Mouse (Mus musculus): ENCODE measurements at regions not wholly inside any gene's neighbourhood (a gene's known extent, or its start where the extent isn't known, plus 50 kb on each side); places are given as distances from the start of the nearest gene placed in this dataset.

DNA sequence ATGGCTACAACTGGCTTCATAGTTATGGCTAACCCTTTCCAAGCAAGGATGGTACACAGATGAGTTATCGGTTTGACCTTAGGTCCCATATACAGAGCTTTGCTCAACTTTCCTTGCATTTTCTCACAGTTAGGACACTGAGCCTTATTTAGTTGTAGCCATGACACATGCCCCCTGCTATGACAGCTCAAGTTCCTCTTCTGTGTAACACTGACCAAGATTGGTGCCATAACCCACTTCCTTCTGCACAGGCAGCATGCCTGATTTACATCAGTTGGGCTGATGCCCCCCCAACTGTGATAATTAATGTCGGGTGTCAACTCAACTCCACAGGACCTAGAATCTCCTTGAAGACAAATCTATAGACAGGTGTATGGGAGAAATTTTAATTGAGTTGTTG lies 361.5 kb upstream of the Intu start:
- H3K27me3 ChIP-seq (replicated peaks) = no peaks in the 10 kb centered on the region
- H3K27ac ChIP-seq (ENCODE audit: insufficient read depth, low read depth) = no peak overlapping the region
- in situ Hi-C loops (cut with MboI; ENCODE audit: low pct_ligation_motif_present, low pct_unique_long_range_greater_than_20kb, low sequenced_read_pairs) (no loop called here), dilution Hi-C loops (cut with MboI; ENCODE audit: extremely low pct_ligation_motif_present, extremely low pct_unique_long_range_greater_than_20kb, low sequenced_read_pairs) (no loop called here)
- TF ChIP-seq MAX (IDR thresholded peaks at IDR 0.05; ENCODE audit: low read length) (no peak), PAX5 (IDR thresholded peaks at IDR 0.05; ENCODE audit: low read length) (no peak), KAT2A (IDR thresholded peaks at IDR 0.05; ENCODE audit: insufficient replicate concordance, low read length) (no peak), E2F4 (IDR thresholded peaks at IDR 0.05; ENCODE audit: insufficient replicate concordance, low read depth, low read length) (no peak), NELFE (IDR thresholded peaks at IDR 0.05; ENCODE audit: low read depth, low read length) (no peak), HCFC1 (IDR thresholded peaks at IDR 0.05; ENCODE audit: low read depth, low read length) (no peak), GABPA (IDR thresholded peaks at IDR 0.05; ENCODE audit: insufficient replicate concordance, low read depth, low read length) (no peak)
- H3K9me3 ChIP-seq (replicated peaks; ENCODE audit: low read length) = no peaks in the 10 kb centered on the region
- H3K4me1 ChIP-seq (ENCODE audit: control insufficient read depth in 1 of 2, insufficient read depth in 2 of 2) = 0 out of 4 replicates have a peak, but pooled peaks cover 3 to 4% of the 10 kb centered on the region in 2 experiments
- H3K4me3 ChIP-seq (replicated peaks in 1 of 3; ENCODE audit: low read depth in 2 of 3, low read length in 2 of 3, poor library complexity in 1 of 3) = no peak overlapping the region
- no peaks in the 10 kb centered on the region for H3K36me3 ChIP-seq (replicated peaks in 1 of 2; ENCODE audit: control insufficient read depth in 1 of 2, insufficient read depth in 1 of 2, low read length in 1 of 2)
- DNase-seq (ENCODE audit: extremely low read depth) = no peak
- H3K4me2 ChIP-seq (ENCODE audit: insufficient read depth, low read depth, poor library complexity, severe bottlenecking) = no peak overlapping the region
- no peak overlapping the region for H3K9ac ChIP-seq (ENCODE audit: insufficient read depth, low read depth)
- H3K79me2 ChIP-seq (replicated peaks; ENCODE audit: control insufficient read depth, extremely low read depth, insufficient read depth, poor library complexity, severe bottlenecking) = no peaks in the 10 kb centered on the region

DNA sequence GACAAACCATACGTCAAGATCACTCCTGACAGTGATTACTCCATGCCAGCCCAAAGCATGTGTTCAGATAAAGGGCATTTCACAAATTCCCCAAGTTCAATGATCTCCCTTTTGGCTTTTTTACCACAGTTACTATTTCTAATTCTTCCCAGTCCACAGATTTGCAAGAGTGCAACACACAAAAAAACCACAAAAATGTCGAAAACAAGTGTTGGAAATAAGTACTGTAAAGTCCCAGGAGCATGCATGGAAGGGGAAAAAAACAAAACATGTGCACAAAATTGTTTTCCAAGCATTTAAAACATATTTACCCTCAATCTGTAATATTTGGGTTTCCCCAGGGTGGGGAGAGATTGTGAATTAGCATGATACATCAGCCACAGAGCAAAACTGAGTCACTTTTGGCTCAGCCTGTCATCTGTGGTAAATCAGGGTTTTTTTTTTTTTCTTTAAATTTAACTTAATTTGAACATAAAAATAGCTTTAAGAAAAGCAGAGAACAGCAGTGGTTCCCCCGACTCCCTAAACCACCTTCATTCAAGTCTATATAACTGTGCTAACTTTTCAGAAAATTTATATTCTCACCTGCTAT lies 351.3 kb upstream of the Intu start:
- Histone ChIP-seq H3K4me1 (ENCODE audit: control insufficient read depth in 1 of 2, insufficient read depth in 2 of 2) (peaks cover 6 to 17% of the 10 kb centered on the region in 2 experiments; a peak in 3 of 4 replicates), H3K4me3 (replicated peaks in 1 of 3; ENCODE audit: low read depth in 2 of 3, low read length in 2 of 3, poor library complexity in 1 of 3) (no peak overlapping the region), H3K27ac (ENCODE audit: insufficient read depth, low read depth) (no peak overlapping the region), H3K79me2 (replicated peaks; ENCODE audit: control insufficient read depth, extremely low read depth, insufficient read depth, poor library complexity, severe bottlenecking) (no peaks in the 10 kb centered on the region), H3K9ac (ENCODE audit: insufficient read depth, low read depth) (no peak overlapping the region), H3K27me3 (replicated peaks) (no peaks in the 10 kb centered on the region), H3K9me3 (replicated peaks; ENCODE audit: low read length) (no peaks in the 10 kb centered on the region), H3K36me3 (replicated peaks in 1 of 2; ENCODE audit: control insufficient read depth in 1 of 2, insufficient read depth in 1 of 2, low read length in 1 of 2) (no peaks in the 10 kb centered on the region), H3K4me2 (ENCODE audit: insufficient read depth, low read depth, poor library complexity, severe bottlenecking) (no peak overlapping the region)
- DNase-seq (ENCODE audit: extremely low read depth) = peak; percentile 67
- dilution Hi-C loops (cut with MboI; ENCODE audit: extremely low pct_ligation_motif_present, extremely low pct_unique_long_range_greater_than_20kb, low sequenced_read_pairs) = no loop called here
- TF ChIP-seq BHLHE40 (IDR thresholded peaks at IDR 0.05; ENCODE audit: low read depth, low read length) = peak; percentile 49; the same call in 1 of the 2 replicates
- no peak for TF ChIP-seq ELF1 (IDR thresholded peaks at IDR 0.05; ENCODE audit: low read depth, low read length)
- TF ChIP-seq CHD2 (IDR thresholded peaks at IDR 0.05; ENCODE audit: low read length) = no peak
- TF ChIP-seq SIN3A (IDR thresholded peaks at IDR 0.05; ENCODE audit: low read length) = peak; percentile 27; the same call in 1 of the 2 replicates
- TF ChIP-seq ZNF384 (IDR thresholded peaks at IDR 0.05; ENCODE audit: low read depth, low read length) = peak; percentile 83
- peak; percentile 42; the same call in 1 of the 2 replicates for TF ChIP-seq IRF4 (IDR thresholded peaks at IDR 0.05; ENCODE audit: low read depth, low read length)
- peak; percentile 81; the same call in 1 of the 2 replicates for TF ChIP-seq MEF2A (IDR thresholded peaks at IDR 0.05; ENCODE audit: borderline replicate concordance, low read depth, low read length)
- no peak for TF ChIP-seq E2F4 (IDR thresholded peaks at IDR 0.05; ENCODE audit: insufficient replicate concordance, low read depth, low read length)
- TF ChIP-seq ETS1 (conservative IDR thresholded peaks at IDR 0.05; ENCODE audit: low read depth, low read length) = peak; percentile 35; the same call in 1 of the 2 replicates
- in situ Hi-C loops (cut with MboI; ENCODE audit: low pct_ligation_motif_present, low pct_unique_long_range_greater_than_20kb, low sequenced_read_pairs) = no loop called here
